Mouse (Mus musculus) cerebral cortex, adult 2 months (tissue): ENCODE measurements around the gene Sft2d1.

ENCODE experiments used
- WGBS: fragments of 180-500 bp; shearing (Covaris S2); methylation state at CpG from one replicate; pipeline ENCODE4 v1.1.7; 2018; 5-methylcytosine and 5-hydroxymethylcytosine counted together

The Sft2d1 gene

GRCm38 (mm10) chr17:8305801-8306200 is 5.1 kb upstream of the Sft2d1 start:
- 47% methylated on average over 3 of the region's 3 CpGs for WGBS

GRCm38 (mm10) chr17:8311751-8312150 is 849 bp downstream of the Sft2d1 start:
- 27% methylated on average over 3 of the region's 3 CpGs for WGBS

GRCm38 (mm10) chr17:8313976-8314375 is 3.1 kb downstream of the Sft2d1 start:
- 83% methylated on average over 3 of the region's 3 CpGs for WGBS

- 95% methylated on average over 1 of the region's 1 CpGs for WGBS
Measured at GRCm38 (mm10) chr17:8316251-8316650, 5.3 kb downstream of the Sft2d1 start.

- 92% methylated on average over 10 of the region's 11 CpGs for WGBS
Measured at GRCm38 (mm10) chr17:8326877-8327276, 16.0 kb downstream of the Sft2d1 start.

DNA sequence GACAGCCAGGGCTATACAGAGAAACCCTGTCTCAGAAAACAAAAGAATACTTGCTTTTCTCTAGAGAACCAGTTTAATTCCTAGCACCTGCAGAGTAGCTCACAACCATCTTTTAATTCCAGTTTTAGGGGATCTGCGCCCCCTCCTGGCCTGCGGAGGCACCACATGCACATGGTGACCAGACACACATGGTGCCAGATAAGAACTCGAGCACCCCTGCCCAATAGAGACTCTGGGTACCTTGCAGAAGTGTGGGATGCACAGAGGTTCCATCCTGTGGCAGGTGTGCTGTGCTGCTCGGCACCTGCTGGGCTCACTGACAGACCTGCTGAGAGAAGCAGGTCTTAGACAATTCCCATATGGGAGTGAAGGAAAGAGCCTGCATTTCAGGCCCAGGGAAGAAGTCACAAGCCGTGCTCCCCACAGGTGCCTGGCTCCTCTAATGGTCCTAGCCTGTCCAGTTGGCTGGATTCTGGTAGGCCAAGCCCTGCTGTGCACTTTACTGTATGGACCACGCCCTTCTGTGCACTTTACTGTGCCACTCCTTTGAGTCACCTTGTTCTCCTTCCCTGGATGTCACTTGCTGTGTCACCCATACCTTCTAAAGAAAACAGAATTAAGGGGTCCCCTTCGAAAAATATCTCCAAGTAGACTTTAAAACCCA is 17.7 kb downstream of the Sft2d1 start:
- 80% methylated on average over 7 of the region's 7 CpGs for WGBS

- WGBS, result 79% methylated on average over 5 of the region's 5 CpGs
Measured at GRCm38 (mm10) chr17:8330602-8331001, 19.7 kb downstream of the Sft2d1 start.

DNA sequence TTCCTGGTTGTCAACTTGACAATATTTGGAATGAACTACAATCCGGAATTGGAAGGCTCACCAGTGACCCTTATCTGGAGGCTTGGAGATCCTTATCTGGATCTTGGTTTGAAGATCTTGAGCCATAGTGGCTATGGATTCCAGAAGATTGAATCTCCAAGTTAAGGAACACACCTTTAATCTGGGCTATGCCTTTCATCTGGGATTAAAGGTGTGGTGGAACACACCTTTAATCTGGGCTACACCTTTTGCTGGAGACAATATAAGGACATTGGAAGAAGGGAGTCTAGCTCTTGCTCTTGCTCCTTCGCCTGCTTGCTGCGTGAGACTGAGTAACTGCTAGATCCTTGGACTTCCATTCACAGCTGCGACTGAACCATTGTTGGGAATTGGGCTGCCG is 26.3 kb downstream of the Sft2d1 start, which contains the start of gene Prr18:
Gene Prr18 (plus strand): TSS at position 301 of the 400 bp plus-strand sequence.
- WGBS, result 94% methylated on average over 1 of the region's 5 CpGs

DNA sequence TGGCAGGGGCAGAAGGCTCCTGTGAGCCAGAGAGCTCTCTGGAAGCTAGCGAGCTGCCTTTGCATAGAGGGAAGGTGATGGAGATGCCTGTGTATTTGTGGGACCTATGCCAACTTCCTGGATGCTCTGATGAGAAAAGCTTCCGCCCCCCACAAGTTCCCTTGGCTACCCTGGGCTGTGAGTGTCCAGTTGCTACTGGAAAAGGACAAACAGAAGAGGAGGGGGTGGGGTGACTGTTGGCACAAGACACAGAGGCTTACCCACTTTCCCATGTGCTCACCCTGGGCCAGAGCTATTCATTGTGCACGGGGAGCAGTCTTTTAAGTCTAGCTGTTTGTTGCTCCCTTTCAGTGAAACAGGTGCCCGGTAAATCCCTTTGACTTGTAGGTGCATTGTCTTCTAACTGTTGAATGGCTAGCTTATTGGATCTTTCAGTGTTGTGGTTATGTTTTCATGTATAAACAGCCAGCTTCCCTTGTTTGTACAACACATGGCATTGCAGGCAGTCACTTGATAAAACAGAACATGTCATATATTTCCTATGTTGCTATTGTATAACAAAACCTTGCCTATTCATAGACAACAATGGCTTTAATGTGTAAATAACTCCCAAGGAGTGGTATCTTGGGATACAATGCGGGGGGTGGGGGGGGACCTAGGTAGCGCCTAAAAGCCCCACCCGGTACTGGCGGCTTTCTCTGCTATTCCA is 28.9 kb downstream of the Sft2d1 start:
- 12% methylated on average over 8 of the region's 8 CpGs for WGBS

- under 1% methylated on average over 70 of the region's 92 CpGs for WGBS
Measured at GRCm38 (mm10) chr17:8340407-8341359, 29.8 kb downstream of the Sft2d1 start.

DNA sequence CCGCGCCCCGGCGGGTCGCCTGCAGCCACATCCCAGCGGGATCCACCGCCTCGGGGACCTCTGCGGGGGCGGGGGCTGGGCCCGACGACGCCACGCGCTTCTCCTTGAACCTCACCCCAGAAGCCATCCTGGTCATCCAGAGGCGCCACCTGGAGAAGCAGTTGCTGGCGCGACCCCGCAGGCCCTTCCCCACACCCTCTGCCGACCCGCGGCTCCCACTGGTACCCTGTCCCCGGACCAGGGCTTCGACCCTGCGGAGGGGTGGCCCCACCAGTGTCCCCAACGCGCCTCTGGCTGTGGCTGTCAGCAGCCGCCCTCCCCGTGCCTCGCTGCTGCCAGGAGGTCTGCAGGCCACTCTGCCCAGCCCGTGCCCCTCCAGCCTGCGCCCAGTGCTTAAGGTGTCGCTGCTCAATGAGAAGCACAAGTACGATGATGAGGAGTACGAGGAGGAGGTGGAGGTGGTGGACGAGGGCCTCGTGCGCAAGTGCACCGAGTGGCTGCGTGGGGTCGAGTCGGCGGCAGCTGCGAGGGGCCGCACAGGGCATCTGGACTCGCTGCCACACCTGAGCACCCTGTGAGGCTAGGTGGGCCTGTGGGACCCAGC is 30.6 kb downstream of the Sft2d1 start:
- WGBS, result 15% methylated on average over 46 of the region's 46 CpGs

DNA sequence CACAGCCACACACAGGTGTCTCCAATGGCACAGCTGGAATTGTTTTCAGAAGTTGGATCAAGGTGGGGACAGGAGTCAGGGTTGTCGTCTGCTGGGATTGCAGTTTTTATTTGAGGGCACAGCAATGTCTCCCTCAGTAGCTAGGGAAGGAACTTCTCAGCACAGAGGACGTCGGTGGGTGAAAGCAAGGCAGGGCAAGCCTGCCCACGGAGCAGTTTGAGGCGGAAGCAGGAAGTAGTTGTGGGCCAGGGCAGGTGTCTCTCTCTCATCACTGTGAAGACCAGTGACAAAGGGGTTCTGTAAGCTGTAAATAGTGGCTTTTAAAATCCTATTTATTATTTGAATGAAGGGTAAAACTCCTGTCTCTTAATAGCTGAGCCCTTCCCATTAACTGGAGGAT is 31.8 kb downstream of the Sft2d1 start:
- WGBS, result 38% methylated on average over 5 of the region's 5 CpGs

DNA sequence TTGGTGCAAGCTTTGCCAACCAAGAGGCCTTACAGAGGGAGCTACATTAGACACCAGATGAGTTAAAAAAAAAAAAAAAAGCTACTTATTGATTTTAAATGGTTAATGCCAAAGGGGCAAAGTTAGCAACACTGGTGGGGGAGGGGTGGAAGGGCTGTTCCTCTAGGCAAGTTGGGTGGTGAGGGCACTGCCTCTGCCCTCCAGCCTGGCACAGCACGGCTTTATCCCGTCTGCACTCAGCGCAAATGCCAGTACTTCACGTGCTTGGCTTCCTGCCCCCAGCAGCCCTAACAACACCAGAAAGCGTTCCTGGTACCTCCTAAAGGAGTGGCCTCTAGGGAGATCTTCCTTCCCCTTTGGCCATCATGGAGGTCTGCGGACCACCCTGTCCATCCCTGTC is 32.5 kb downstream of the Sft2d1 start:
- WGBS, result 79% methylated on average over 6 of the region's 6 CpGs

DNA sequence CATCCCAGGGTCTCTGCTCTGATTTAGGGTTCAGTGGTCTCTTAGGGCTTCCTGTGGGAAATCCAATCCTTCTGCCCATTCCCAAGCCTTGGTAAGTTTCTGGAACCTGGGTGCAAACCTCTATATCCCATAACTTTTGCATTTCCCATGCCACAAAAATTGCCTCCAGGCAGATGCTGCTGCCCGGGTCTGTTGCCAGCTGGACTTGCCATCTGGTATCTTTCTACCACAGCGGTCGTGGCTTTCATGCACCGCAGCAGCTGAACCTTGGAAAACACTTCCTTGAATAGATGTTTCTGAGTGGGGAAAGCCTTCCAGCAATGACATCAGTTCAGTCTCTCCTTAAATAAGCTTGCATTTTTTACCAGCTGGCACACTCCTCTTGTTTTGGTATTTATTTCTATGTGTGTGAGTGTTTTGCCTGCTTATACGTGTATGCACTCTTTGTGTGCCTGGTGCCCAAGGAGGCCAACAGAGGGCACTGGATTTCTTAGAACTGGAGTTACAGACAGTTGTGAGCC is 36.9 kb downstream of the Sft2d1 start:
- WGBS, result 28% methylated on average over 5 of the region's 5 CpGs

GRCm38 (mm10) chr17:8348941-8349340 is 38.0 kb downstream of the Sft2d1 start:
- 76% methylated on average over 4 of the region's 4 CpGs for WGBS

- WGBS, result 63% methylated on average over 7 of the region's 7 CpGs
Measured at GRCm38 (mm10) chr17:8351088-8351487, 40.2 kb downstream of the Sft2d1 start.

DNA sequence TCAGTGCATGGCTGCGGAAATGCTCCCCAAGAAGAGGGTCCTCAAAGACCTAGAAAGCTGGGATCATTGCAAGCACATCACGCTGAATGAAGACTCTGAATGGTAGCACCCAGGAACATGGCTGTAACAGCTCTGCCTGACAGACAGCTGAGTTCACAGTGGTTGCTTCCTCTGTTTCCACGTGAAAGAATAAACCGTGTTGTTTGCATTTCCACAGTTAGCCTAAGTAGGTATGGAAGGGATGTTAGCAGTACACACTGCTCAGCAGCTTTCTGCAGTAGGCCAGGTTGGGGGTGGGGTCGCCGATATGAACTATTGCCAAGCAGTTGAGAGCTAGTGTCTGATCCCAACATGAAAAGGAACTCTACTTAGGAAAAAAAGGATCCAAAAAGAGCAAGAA is 44.8 kb downstream of the Sft2d1 start, which contains the start of gene T2:
Gene T2 (plus strand): TSS at position 301 of the 400 bp plus-strand sequence.
- WGBS, result 88% methylated on average over 6 of the region's 6 CpGs

DNA sequence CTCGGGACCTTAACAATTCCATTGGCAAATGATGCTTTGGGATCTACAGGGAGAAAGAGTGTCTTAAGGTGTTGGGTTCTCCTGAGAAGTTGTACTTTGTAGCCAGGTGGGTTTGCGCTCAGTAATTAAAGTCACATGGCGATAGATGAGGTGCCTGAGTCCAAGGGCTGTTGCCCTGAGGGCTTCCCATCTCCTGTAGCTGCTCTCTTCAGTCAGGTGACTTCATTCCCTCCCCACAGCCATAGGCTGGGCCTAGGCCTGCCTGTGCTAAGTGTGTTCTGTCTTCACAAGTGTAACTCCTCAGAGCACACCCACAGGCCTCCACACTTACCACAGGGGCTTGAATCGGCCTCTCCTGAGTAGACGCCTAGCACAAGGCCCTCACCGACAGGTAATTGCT is 46.6 kb downstream of the Sft2d1 start:
- WGBS, result 91% methylated on average over 6 of the region's 6 CpGs

- 83% methylated on average over 5 of the region's 5 CpGs for WGBS
Measured at GRCm38 (mm10) chr17:8360876-8361275, 50.0 kb downstream of the Sft2d1 start.

GRCm38 (mm10) chr17:8361281-8362103 is 50.6 kb downstream of the Sft2d1 start:
- 72% methylated on average over 10 of the region's 10 CpGs for WGBS
